Mouse (Mus musculus): ENCODE results near the gene Btbd9.

Gene Btbd9

DNA sequence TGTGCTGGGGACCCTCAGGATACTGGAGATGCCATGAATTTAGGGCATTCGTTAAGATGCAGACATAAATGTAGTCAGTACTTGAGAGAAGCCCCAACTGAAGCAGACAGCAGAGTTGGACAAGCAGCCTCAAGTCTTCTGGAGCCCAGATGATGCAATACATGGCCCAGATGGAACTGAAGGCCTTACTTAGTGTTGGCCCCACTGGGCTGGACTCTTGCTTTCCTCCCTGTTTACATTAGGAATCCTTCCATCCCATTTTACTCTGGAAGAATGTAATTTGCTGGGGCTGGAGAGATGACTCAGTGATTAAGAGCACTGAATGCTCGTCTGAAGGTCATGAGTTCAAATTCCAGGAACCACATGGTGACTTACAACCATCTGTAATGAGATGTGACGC is 136.6 kb downstream of the Btbd9 start:
- no peak for DNase-seq

DNA sequence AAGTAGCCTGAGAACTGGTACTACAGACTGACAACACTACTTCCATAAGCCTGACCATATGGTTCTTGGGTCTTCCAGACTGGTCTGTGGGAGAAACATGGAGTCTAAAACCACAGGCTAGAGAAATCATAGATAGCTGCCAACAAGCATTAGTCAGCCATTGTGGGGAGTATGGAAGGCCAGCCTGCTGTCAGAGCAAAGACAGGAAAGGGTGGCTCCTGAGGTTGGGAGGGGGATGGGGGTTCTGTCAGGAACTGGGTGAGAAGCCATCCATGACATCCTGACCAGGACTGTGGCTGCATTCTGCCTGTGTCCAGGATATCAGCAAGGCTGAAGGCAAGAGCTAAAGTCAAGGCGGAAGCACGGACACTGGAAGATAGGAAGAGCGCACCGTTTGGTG is 137.5 kb downstream of the Btbd9 start:
- no peak for DNase-seq

- DNase-seq = no peak
Observed at GRCm38 (mm10) chr17:30436021-30436461, 140.2 kb downstream of the Btbd9 start.

- DNase-seq = no peak
Observed at GRCm38 (mm10) chr17:30435478-30435877, 140.8 kb downstream of the Btbd9 start.

GRCm38 (mm10) chr17:30432094-30432493 is 144.2 kb downstream of the Btbd9 start:
- no peak for DNase-seq

DNA sequence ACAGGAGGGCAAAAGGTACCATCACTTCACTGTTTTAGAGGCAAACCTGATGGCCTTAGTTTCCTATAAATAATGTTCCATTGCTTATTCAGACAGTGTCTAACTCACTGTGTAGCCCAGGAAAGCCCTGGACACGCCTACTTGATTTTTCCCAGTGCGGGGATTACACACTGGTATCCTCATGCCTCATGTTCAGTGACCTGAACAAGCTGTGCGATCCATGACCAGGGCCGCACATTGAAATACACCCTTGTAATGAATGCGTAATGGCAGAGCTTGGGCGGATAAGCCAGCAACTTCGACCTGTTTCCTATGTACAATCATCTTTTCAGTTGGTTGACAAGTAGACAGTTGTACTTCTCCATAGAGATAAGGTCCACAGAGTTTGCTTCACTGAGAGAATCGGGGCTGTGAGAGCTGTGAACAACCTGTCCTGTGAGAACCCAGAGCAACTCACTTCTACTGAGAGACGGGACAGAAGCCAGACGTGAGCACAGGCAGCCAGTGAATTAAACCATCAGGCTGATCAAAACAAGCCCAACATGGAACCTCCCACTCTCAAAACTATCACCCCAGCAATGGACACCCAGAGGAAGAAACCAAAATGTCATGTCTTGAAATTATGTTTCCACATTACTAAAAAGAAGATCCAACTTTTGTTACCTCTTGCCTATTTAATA is 145.2 kb downstream of the Btbd9 start:
- DNase-seq = no peak

- peak; percentile 28 for DNase-seq
Observed at GRCm38 (mm10) chr17:30428661-30429060, 147.6 kb downstream of the Btbd9 start.

DNA sequence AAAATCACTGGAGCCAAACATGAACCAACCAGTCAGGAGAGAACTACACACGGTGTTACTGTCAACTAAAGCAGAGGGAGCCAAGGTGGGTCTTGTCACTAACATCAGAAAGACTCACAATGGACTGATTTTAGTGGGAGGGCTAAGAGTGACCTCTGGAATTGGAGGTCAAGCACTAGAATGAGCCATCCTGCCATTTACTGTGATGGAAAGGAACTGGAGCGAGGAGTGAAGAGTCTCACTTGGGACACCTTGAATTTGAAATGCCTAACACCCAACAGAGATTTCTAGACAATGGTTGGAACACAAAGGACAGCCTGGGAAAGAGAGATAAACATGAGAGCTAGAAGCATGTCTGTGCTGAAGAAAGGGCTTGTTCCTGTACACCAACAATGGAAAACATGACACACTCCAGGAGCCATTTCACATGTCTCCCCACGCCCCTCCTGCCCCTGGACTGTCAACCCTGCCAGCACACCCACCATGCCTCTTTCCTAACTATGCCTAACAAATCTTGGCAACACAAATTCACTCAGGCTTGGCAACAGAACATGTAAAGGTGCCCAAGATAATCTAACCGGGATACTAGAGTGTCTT is 152.9 kb downstream of the Btbd9 start:
- DNase-seq = no peak

- DNase-seq = no peak
Observed at GRCm38 (mm10) chr17:30422278-30422677, 154.0 kb downstream of the Btbd9 start.

DNA sequence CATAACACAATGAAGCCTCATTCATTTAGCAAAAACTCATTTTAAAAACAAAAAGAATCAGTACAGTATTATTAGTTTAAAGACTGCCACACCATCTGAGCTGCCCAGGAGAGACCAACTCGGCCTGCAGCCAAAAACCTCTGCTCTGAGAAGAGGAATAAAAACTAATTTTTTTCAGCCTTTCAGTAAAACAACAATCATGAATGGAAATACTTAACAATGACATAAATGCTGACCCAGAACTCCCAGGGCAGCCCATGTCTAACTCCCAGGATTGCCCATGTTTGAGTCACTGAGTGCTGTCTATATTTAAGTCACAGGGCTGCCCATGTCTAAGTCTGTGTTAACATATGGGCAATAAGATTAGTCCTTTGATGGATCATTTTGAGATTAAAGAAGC is 155.0 kb downstream of the Btbd9 start:
- DNase-seq = no peak

- no peak for DNase-seq
Observed at GRCm38 (mm10) chr17:30419494-30419893, 156.8 kb downstream of the Btbd9 start.

GRCm38 (mm10) chr17:30418510-30418909 is 157.8 kb downstream of the Btbd9 start:
- no peak for DNase-seq

DNA sequence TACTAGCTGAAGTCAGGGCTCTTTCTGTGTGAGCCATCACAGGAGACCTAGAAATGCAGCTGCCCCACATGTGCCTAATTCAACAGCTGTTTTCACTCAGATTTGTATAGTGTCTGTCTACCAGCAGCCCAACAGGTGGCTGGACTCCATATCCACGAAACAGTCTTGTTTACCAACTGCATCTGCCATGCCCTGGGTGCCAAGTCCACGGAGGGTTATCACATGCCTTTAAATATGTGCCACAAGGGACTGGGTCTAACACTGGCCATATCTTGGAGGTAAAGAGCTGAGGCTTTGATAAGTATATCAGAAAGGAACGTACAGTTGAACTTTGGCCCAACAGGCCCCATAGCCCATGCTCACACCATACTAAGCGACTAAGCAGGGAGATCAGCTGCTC is 159.2 kb downstream of the Btbd9 start:
- DNase-seq = no peak

DNA sequence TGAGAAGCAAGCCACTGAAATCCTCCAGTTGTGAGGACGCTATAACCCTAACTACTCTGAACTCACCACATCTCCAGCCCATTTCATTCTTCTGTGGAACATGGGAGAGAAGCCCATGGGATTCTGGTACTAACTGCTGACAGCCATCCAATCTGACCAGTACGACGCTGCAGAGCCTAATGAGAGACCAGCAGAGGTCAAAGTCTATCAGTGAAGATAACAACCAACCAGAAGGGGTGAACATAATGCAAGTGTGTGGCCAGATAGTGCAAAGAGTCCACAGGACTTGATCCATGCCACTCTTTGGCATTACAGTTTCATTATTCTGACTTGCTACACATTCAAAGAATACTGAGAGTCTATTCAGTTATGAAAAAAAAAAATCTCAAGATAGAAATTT is 160.6 kb downstream of the Btbd9 start:
- no peak for DNase-seq

- DNase-seq = no peak
Observed at GRCm38 (mm10) chr17:30412991-30413390, 163.3 kb downstream of the Btbd9 start.

DNA sequence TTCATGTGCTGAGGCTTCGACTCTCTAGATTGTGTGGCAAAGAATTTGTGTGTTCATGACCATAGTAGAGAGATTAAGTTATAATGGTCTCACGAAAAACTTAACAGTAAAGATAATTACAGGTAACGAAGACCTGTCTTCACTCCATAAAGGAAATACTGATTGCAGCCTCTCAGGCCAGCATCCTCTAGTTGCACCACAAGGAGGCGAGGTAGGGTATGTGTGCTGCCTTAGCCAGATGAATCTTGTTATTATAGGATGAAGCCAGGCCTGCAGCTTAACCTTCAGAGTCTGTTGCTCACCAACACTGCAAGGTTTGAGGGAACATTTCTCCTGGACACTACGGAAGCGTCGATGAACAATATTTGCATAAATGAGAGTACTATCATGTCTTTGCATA is 170.3 kb downstream of the Btbd9 start:
- DNase-seq = no peak

- no peak for DNase-seq
Observed at GRCm38 (mm10) chr17:30402871-30403270, 173.4 kb downstream of the Btbd9 start.

- DNase-seq = no peak
Observed at GRCm38 (mm10) chr17:30395261-30395660, 181.0 kb downstream of the Btbd9 start.

- DNase-seq = no peak
Observed at GRCm38 (mm10) chr17:30392031-30392430, 184.3 kb downstream of the Btbd9 start.

DNA sequence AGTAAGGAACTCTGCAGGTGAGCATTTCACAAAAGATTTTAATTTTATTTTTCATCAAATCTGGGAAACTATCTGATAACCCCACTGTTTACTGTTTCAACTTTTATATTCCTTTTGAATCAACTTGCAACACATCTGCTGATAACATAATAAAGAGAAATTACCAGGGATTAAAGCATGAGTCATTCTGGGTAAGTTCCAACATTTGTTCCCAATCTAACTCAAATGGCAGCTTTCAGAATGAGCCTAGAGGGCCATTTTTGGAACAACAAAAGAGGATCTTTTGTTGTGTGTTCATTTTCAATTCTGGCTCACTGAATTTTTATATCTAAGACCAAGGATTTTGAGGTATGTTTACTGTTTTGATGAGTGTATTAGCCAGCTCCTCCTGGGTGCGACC is 185.1 kb downstream of the Btbd9 start:
- DNase-seq = no peak

DNA sequence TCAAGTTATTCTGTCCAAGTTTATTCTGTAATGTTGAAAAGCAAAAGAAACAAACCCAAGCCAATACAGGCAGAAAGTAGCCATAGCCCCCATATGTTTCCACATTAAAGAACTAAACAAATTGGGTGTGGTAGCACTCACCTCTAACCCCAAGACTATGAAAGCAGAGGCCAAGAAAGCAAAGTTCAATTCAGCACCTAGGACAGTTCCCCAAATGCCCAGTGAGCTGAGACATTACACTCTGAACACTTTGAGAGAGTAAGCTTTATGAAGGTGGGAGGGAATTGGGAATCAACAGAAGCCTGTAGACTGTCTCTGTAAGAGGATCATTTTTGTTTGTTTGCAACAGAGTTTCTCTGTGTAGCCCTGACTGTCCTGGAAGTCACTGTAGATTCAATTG is 186.6 kb downstream of the Btbd9 start:
- no peak for DNase-seq

GRCm38 (mm10) chr17:30388817-30389216 is 187.5 kb downstream of the Btbd9 start:
- peak; percentile 30 for DNase-seq

GRCm38 (mm10) chr17:30388391-30388790 is 187.9 kb downstream of the Btbd9 start:
- DNase-seq = no peak

DNA sequence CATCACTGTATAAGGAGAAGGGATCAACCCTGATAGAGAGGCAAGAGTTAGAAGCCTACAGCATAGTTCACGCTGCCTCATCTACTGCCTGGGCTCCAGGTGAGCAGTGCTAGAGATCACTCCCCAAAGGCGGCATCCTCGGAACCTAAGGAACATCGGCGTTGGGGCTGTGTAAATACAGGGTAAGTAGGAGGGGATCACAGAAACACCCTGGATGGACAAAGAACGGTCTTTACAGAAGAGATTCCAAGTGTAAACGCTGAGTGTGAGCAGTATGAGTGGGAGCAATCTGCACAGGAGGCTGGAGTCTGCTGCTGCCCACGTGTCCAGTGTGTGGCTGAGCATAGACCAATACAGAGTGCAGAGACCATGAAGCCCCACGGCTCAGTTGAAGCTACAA is 190.0 kb downstream of the Btbd9 start:
- DNase-seq = no peak

- no peak for DNase-seq
Observed at GRCm38 (mm10) chr17:30383649-30384048, 192.6 kb downstream of the Btbd9 start.

All from right cerebral cortex, postnatal 25 days (tissue).